Mouse (Mus musculus): Measurements from ENCODE around the gene Gm20517.

The Gm20517 gene

GRCm38 (mm10) chr17:47610849-47611660 lies at the start of gene Gm20517, which contains the start of the genes Bysl and Med20:
Gene Gm20517, plus strand, starts transcription at chr17:47611589.
Gene Bysl, minus strand, starts transcription at chr17:47611492.
Gene Med20, plus strand, starts transcription at chr17:47611582.
- DNase-seq (ENCODE audit: low spot score) = peak; percentile 95

GRCm38 (mm10) chr17:47562875-47563274 lies 48.5 kb upstream of the Gm20517 start:
- no peak for DNase-seq (ENCODE audit: low spot score)

- DNase-seq (ENCODE audit: low spot score) = no peak
Measured at GRCm38 (mm10) chr17:47564612-47565011, 46.8 kb upstream of the Gm20517 start.

- DNase-seq (ENCODE audit: low spot score) = no peak
Measured at GRCm38 (mm10) chr17:47566133-47566532, 45.3 kb upstream of the Gm20517 start.

- no peak for DNase-seq (ENCODE audit: low spot score)
Measured at GRCm38 (mm10) chr17:47567271-47567670, 44.1 kb upstream of the Gm20517 start.

GRCm38 (mm10) chr17:47568389-47568788 lies 43.0 kb upstream of the Gm20517 start:
- no peak for DNase-seq (ENCODE audit: low spot score)

- no peak for DNase-seq (ENCODE audit: low spot score)
Measured at GRCm38 (mm10) chr17:47568951-47569527, 42.4 kb upstream of the Gm20517 start.

- no peak for DNase-seq (ENCODE audit: low spot score)
Measured at GRCm38 (mm10) chr17:47571621-47572020, 39.8 kb upstream of the Gm20517 start.

- DNase-seq (ENCODE audit: low spot score) = no peak
Measured at GRCm38 (mm10) chr17:47572436-47572835, 39.0 kb upstream of the Gm20517 start.

GRCm38 (mm10) chr17:47574028-47574427 lies 37.4 kb upstream of the Gm20517 start:
- DNase-seq (ENCODE audit: low spot score) = no peak

- no peak for DNase-seq (ENCODE audit: low spot score)
Measured at GRCm38 (mm10) chr17:47574830-47575229, 36.6 kb upstream of the Gm20517 start.

- no peak for DNase-seq (ENCODE audit: low spot score)
Measured at GRCm38 (mm10) chr17:47578655-47579054, 32.7 kb upstream of the Gm20517 start.

- DNase-seq (ENCODE audit: low spot score) = no peak
Measured at GRCm38 (mm10) chr17:47580962-47581361, 30.4 kb upstream of the Gm20517 start.

- no peak for DNase-seq (ENCODE audit: low spot score)
Measured at GRCm38 (mm10) chr17:47588517-47588916, 22.9 kb upstream of the Gm20517 start.

GRCm38 (mm10) chr17:47591073-47591472 lies 20.3 kb upstream of the Gm20517 start:
- DNase-seq (ENCODE audit: low spot score) = no peak

- peak; percentile 90 for DNase-seq (ENCODE audit: low spot score)
Measured at GRCm38 (mm10) chr17:47593215-47593853, 18.1 kb upstream of the Gm20517 start.

- no peak for DNase-seq (ENCODE audit: low spot score)
Measured at GRCm38 (mm10) chr17:47593854-47594182, 17.6 kb upstream of the Gm20517 start.

GRCm38 (mm10) chr17:47594183-47594968 lies 17.0 kb upstream of the Gm20517 start:
- DNase-seq (ENCODE audit: low spot score) = no peak

- no peak for DNase-seq (ENCODE audit: low spot score)
Measured at GRCm38 (mm10) chr17:47594969-47595247, 16.5 kb upstream of the Gm20517 start.

GRCm38 (mm10) chr17:47595248-47596161 lies 15.9 kb upstream of the Gm20517 start:
- DNase-seq (ENCODE audit: low spot score) = peak; percentile 49

- DNase-seq (ENCODE audit: low spot score) = no peak
Measured at GRCm38 (mm10) chr17:47596162-47596838, 15.1 kb upstream of the Gm20517 start.
